Mouse (Mus musculus): ENCODE measurements around the gene Gm7145. TPM values are rescaled to one million over a fixed set of nuclear protein-coding genes. Genes with fewer than 3 reads are reported as not detected.
"Not testable (repeated sequence)": the region's sequence is repeated elsewhere in the genome, so short reads cannot be mapped to it uniquely, and the experiment has no call there.

The Gm7145 gene
- polyA plus RNA-seq (2012; ENCODE audit: insufficient read depth, insufficient read length, low replicate concordance, missing spikeins) = not detected in 2 replicates

- Histone ChIP-seq H3K27ac (ENCODE audit: insufficient read depth, low read depth, low read length) (no peak within 1 kb of the TSS), H3K4me3 (ENCODE audit: insufficient read depth, low read depth, low read length) (no peak within 1 kb of the TSS), H3K4me1 (ENCODE audit: control insufficient read depth, insufficient read depth, low read length) (no peaks in the 10 kb centered on the region)
- 76% methylated on average over 4 of the region's 4 CpGs for WGBS
- TF ChIP-seq CTCF (IDR thresholded peaks at IDR 0.05; ENCODE audit: insufficient read depth, low read depth, low read length) (no peak), POLR2A (IDR thresholded peaks at IDR 0.05; ENCODE audit: insufficient read depth, low read depth, low read length) (no peak)
Observed at GRCm38 (mm10) chr1:117965639-117966038, at the start of gene Gm7145. TSS of gene Gm7145 (plus strand) at chr1:117965939.

DNA sequence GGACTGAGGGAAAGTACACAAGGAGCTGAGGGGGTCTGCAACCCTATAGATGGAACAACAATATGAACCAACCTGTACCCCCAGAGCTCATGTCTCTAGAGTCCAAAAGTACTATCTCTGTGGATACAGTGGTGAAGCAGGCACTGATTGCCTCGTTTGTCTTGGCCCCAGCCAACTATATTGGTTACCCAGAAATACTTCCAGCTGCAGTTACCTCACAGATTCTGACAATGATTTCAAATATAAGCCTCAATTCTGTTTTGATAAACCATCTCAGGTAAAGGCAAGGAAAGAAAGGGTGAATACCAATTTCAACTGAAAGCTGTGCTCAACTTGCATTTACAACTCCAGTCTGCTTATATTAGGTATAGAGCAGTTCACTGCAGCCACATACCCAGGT is 38.0 kb upstream of the Gm7145 start, which contains the start of gene Gm28168:
TSS of gene Gm28168 (plus strand) at position 301 of the 400 bp plus-strand sequence.
- H3K27ac ChIP-seq (ENCODE audit: insufficient read depth, low read depth, low read length); H3K4me1 ChIP-seq (ENCODE audit: control insufficient read depth, insufficient read depth, low read length); H3K4me3 ChIP-seq (ENCODE audit: insufficient read depth, low read depth, low read length): not testable (repeated sequence)
- WGBS = 47% methylated on average over 1 of the region's 1 CpGs

DNA sequence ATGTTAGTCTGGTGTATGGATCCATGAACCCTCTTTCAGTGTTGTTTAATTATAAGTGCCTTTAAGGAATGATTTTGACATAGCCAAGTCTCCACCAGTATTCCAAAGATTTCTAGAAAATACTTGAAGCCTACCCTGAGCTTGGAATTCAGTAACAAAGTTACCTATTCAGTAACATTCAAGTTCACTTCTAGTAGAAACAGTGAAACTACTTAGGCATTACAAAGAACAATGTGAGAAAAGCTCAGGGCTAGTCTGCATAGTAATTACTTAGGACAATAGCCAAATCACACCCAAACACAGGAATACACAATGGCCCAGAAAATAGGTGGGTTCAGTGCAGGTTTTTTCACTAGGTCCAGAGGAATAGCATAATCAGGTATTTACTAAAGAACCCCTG is 38.1 kb downstream of the Gm7145 start:
- not testable (repeated sequence) for H3K4me3 ChIP-seq (ENCODE audit: insufficient read depth, low read depth, low read length); H3K27ac ChIP-seq (ENCODE audit: insufficient read depth, low read depth, low read length); H3K4me1 ChIP-seq (ENCODE audit: control insufficient read depth, insufficient read depth, low read length)

- not testable (repeated sequence) for H3K4me3 ChIP-seq (ENCODE audit: insufficient read depth, low read depth, low read length); H3K4me1 ChIP-seq (ENCODE audit: control insufficient read depth, insufficient read depth, low read length); H3K27ac ChIP-seq (ENCODE audit: insufficient read depth, low read depth, low read length)
- WGBS = 32% methylated on average over 8 of the region's 8 CpGs
Observed at GRCm38 (mm10) chr1:118012736-118013135, 47.0 kb downstream of the Gm7145 start.

Other genes starting within 250 kb of the Gm7145 start
- gene B020011L13Rik, start 184.8 kb upstream of the Gm7145 start, polyA plus RNA-seq (2012; ENCODE audit: insufficient read depth, insufficient read length, low replicate concordance, missing spikeins) = not detected in 2 replicates
- gene Gm28360, start 135.9 kb upstream of the Gm7145 start, polyA plus RNA-seq (2012; ENCODE audit: insufficient read depth, insufficient read length, low replicate concordance, missing spikeins) = not detected in 2 replicates
- not detected in 2 replicates for gene Gm28168, start 37.9 kb upstream of the Gm7145 start, polyA plus RNA-seq (2012; ENCODE audit: insufficient read depth, insufficient read length, low replicate concordance, missing spikeins)
- gene Gm29106, start 210.6 kb downstream of the Gm7145 start, polyA plus RNA-seq (2012; ENCODE audit: insufficient read depth, insufficient read length, low replicate concordance, missing spikeins) = not detected in 2 replicates